Mouse (Mus musculus) lung, postnatal 0 days (tissue): ENCODE data around the gene Slamf8. TPM values are rescaled to one million over a fixed set of nuclear protein-coding genes. Genes with fewer than 3 reads are reported as not detected.

Experiments
- ATAC-seq: fragments of 200-750 bp; cut with Nextera tagmentation; 2 replicates; pipeline ENCODE4 v1.8.0; 2017; ENCODE audit warnings: moderate library complexity
- DNase-seq: peaks from one replicate; pipeline ENCODE4 v3.0.0-alpha.2; 2016; ENCODE audit warnings: low spot score
- H3K27ac ChIP-seq: fragments of 300-500 bp; sonication (generic); 2 replicates; pipeline ENCODE4 v1.5.1; 2014; ENCODE audit warnings: antibody characterized with exemption, mild to moderate bottlenecking, low read length, mixed read lengths
- H3K27me3 ChIP-seq: fragments of 300-500 bp; sonication (generic); replicated peaks from 2 replicates; pipeline ENCODE4 v1.6.1; 2014; ENCODE audit warnings: low read length, mixed read lengths; ENCODE audit not compliant: insufficient read depth
- H3K36me3 ChIP-seq: fragments of 300-500 bp; sonication (generic); 2 replicates; pipeline ENCODE4 v1.6.1; 2014; ENCODE audit warnings: low read length, mixed read lengths; ENCODE audit not compliant: insufficient read depth
- H3K4me1 ChIP-seq: fragments of 300-500 bp; sonication (generic); 2 replicates; pipeline ENCODE4 v1.6.1; 2014; ENCODE audit warnings: antibody characterized with exemption, low read depth, low read length, mixed read lengths; ENCODE audit not compliant: insufficient read depth
- H3K4me2 ChIP-seq: fragments of 300-500 bp; sonication (generic); replicated peaks from 2 replicates; pipeline ENCODE4 v1.6.1; 2014; ENCODE audit warnings: low read depth, mild to moderate bottlenecking, low read length, moderate library complexity, mixed read lengths
- H3K4me3 ChIP-seq: fragments of 300-500 bp; sonication (generic); 2 replicates; pipeline ENCODE4 v1.5.1; 2014; ENCODE audit warnings: low read depth, low read length
- H3K9ac ChIP-seq: fragments of 300-500 bp; sonication (generic); replicated peaks from 2 replicates; pipeline ENCODE4 v1.6.1; 2014; ENCODE audit warnings: low read depth, mild to moderate bottlenecking
- H3K9me3 ChIP-seq: fragments of 300-500 bp; sonication (generic); 2 replicates; pipeline ENCODE4 v1.6.1; 2016; ENCODE audit warnings: low read length, mixed read lengths
- CTCF ChIP-seq: IDR thresholded peaks from 2 replicates; pipeline ENCODE4 v1.5.1; 2016; ENCODE audit warnings: antibody characterized with exemption, mild to moderate bottlenecking
- EP300 ChIP-seq: IDR thresholded peaks from 2 replicates; pipeline ENCODE4 v1.6.1; 2016; ENCODE audit warnings: antibody characterized with exemption, mild to moderate bottlenecking, control low read depth
- WGBS: fragments of 180-500 bp; shearing (Covaris S2); extraction: QIAGEN DNeasy Blood & Tissue Kit; methylation state at CpG from one replicate; pipeline ENCODE4 v1.1.7; 2014; 5-methylcytosine and 5-hydroxymethylcytosine counted together
- polyA plus RNA-seq: library from polyadenylated mRNA; unstranded; fragments of >200 nt; fragmentation: Nextera tagmentation; extraction: Ambion mirVana; gene quantifications from 2 replicates; pipeline ENCODE4 v1.2.1, GENCODE M21; 2015

Gene Slamf8
- polyA plus RNA-seq = 0.07 and 0.19 TPM in 2 replicates

DNA sequence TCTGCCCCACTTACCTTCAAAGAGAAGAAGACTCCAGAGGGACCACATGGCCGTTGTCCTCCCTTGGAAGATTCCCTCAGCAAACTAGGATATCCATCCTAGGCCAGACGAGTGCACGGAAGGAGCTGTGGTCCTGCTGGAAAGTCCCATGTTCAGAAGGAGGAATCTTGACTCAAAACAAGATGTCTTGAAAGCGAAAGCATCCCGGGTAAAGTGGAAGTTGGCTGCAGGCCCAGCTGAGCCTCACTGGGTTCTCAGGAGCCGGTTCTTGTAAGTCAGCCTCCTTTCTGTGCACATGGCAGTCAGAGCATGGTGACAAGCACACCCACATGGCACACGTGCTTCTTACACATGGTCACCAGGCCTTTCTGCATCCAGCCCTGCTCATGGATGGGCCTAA is at the start of gene Slamf8:
Gene Slamf8 (minus strand): TSS at position 184 of the 400 bp plus-strand sequence.
- H3K27ac ChIP-seq = no peak within 1 kb of the TSS
- ATAC-seq = no peak
- WGBS = 43% methylated on average over 7 of the region's 7 CpGs
- H3K4me3 ChIP-seq = no peak within 1 kb of the TSS
- H3K9ac ChIP-seq = no peak within 1 kb of the TSS
- DNase-seq = no peak
- H3K4me2 ChIP-seq = no peak within 1 kb of the TSS
- no peaks in the 10 kb centered on the region for H3K36me3 ChIP-seq
- no peaks in the 10 kb centered on the region for H3K27me3 ChIP-seq
- TF ChIP-seq CTCF = no peak
- TF ChIP-seq EP300 = no peak
- no peaks in the 10 kb centered on the region for H3K9me3 ChIP-seq
- H3K4me1 ChIP-seq = no peaks in the 10 kb centered on the region

DNA sequence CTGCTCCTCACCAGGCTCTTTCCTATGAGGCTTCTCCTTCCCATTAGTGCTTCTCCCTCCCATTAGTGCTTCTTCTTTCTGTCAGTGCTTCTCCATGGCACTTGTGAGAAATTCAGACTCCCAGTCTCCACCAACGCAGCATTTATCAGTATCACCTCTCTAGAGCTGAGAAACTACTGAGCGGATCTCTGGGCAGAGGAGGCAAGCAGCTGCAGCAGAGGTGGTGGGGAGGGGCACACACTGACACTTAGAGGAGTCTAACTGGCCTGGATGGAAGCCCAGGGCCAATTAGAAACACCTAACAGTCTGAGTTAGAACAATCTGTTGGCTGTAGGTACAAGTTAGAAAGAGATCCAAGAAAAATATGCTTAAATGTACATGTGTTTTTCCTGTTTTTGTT is 48.4 kb upstream of the Slamf8 start:
- Histone ChIP-seq H3K9me3 (no peaks in the 10 kb centered on the region), H3K27ac (no peak overlapping the region), H3K4me1 (no peaks in the 10 kb centered on the region), H3K36me3 (no peaks in the 10 kb centered on the region), H3K9ac (no peak overlapping the region), H3K4me3 (no peak overlapping the region), H3K4me2 (no peak overlapping the region), H3K27me3 (no peaks in the 10 kb centered on the region)
- TF ChIP-seq CTCF (no peak), EP300 (no peak)
- DNase-seq (no peak), ATAC-seq (no peak)
- 33% methylated on average over 2 of the region's 2 CpGs for WGBS

- ATAC-seq = no peak
- H3K9me3 ChIP-seq = no peaks in the 10 kb centered on the region
- H3K4me2 ChIP-seq = no peak overlapping the region
- no peaks in the 10 kb centered on the region for H3K4me1 ChIP-seq
- H3K4me3 ChIP-seq = no peak overlapping the region
- no peaks in the 10 kb centered on the region for H3K27me3 ChIP-seq
- no peaks in the 10 kb centered on the region for H3K36me3 ChIP-seq
- DNase-seq = peak; percentile 32
- H3K27ac ChIP-seq = no peak overlapping the region
- H3K9ac ChIP-seq = no peak overlapping the region
- TF ChIP-seq CTCF = peak; percentile 36
- no peak for TF ChIP-seq EP300
- WGBS = 41% methylated on average over 4 of the region's 4 CpGs
These were observed 47.4 kb upstream of the Slamf8 start for GRCm38 (mm10) chr1:172637801-172638200.

DNA sequence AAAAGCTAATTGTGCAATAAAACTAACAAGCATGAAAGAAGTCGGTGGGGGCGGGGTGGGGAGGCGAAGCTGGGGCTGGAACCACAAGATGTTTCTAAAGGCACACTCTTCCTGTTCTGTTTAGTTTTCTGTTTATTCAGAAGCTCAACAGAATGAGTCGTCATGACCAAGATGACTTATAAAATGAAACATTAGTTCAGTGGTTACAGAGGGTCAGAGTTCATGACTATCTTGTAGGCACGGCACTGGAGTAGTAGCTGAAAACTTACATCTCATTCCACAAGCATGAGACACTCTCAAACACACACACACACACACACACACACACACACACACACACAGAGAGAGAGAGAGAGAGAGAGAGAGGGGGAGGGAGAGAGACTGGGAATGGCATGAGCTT is 45.9 kb upstream of the Slamf8 start:
- H3K4me3 ChIP-seq = no peak overlapping the region
- no peaks in the 10 kb centered on the region for H3K9me3 ChIP-seq
- H3K4me1 ChIP-seq = no peaks in the 10 kb centered on the region
- H3K9ac ChIP-seq = no peak overlapping the region
- DNase-seq (no peak), ATAC-seq (no peak)
- H3K27ac ChIP-seq = no peak overlapping the region
- TF ChIP-seq EP300 (no peak), CTCF (no peak)
- no peaks in the 10 kb centered on the region for H3K27me3 ChIP-seq
- 69% methylated on average over 5 of the region's 5 CpGs for WGBS
- no peak overlapping the region for H3K4me2 ChIP-seq
- no peaks in the 10 kb centered on the region for H3K36me3 ChIP-seq

GRCm38 (mm10) chr1:172635258-172635657 is 44.9 kb upstream of the Slamf8 start:
- ATAC-seq = no peak
- TF ChIP-seq EP300 (peak; percentile 77), CTCF (no peak)
- H3K27ac ChIP-seq = peak overlapping the region; percentile 39

DNA sequence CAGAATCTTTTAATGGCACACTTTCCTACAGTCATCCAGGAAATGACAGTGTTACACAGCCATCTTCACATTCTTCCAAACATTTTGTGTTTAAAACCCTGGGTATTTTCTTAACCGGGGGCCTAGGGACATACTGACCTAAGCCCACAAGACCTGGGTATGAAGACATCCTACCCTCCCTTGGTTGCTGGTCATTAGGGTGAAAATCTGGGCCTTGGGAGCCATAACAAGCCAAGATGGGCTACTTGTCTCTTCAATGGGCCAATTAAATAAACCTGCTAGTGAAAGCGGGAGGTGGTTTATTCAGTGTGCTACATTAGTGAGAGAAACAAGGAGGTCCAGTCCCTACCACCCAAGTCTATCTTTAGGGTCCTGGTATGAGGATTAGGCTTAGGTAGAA is 43.8 kb upstream of the Slamf8 start:
- Histone ChIP-seq H3K36me3 (no peaks in the 10 kb centered on the region), H3K27me3 (no peaks in the 10 kb centered on the region), H3K4me2 (no peak overlapping the region; the same call in 1 of the 2 replicates), H3K4me3 (no peak overlapping the region), H3K4me1 (no peaks in the 10 kb centered on the region), H3K9me3 (no peaks in the 10 kb centered on the region), H3K27ac (peak overlapping the region; percentile 39; the same call in 1 of the 2 replicates), H3K9ac (no peak overlapping the region)
- TF ChIP-seq CTCF (no peak), EP300 (no peak)
- ATAC-seq = no peak
- WGBS = 74% methylated on average over 2 of the region's 2 CpGs
- DNase-seq = no peak

More at GRCm38 (mm10) chr1:172635258-172635657, 44.9 kb upstream of the Slamf8 start:
- Histone ChIP-seq H3K27me3 (no peaks in the 10 kb centered on the region), H3K9me3 (no peaks in the 10 kb centered on the region), H3K9ac (no peak overlapping the region), H3K36me3 (no peaks in the 10 kb centered on the region), H3K4me3 (no peak overlapping the region), H3K4me1 (no peaks in the 10 kb centered on the region), H3K4me2 (no peak overlapping the region)
- 26% methylated on average over 4 of the region's 4 CpGs for WGBS
- DNase-seq = peak; percentile 31
